Mouse (Mus musculus) heart, embryonic 12.5 days (tissue): Measurements from ENCODE around the gene Efcab8. TPM values are rescaled to one million over a fixed set of nuclear protein-coding genes. Genes with fewer than 3 reads are reported as not detected.
A peak's percentile ranks its signal among the peaks of the same experiment; 100 is the strongest.
"Not testable (repeated sequence)": the region's sequence is repeated elsewhere in the genome, so short reads cannot be mapped to it uniquely, and the experiment has no call there.

Source experiments
- ATAC-seq: fragments of 200-750 bp; cut with Nextera tagmentation; 2 replicates; pipeline ENCODE4 v1.8.0; 2017; ENCODE audit warnings: moderate TSS enrichment, moderate library complexity; ENCODE audit not compliant: insufficient number of reproducible peaks, low FRiP score
- H3K27ac ChIP-seq: fragments of 300-500 bp; sonication (generic); 2 replicates; pipeline ENCODE4 v1.5.1; 2016; ENCODE audit warnings: mild to moderate bottlenecking, moderate library complexity; ENCODE audit not compliant: poor library complexity, severe bottlenecking
- H3K27me3 ChIP-seq: fragments of 300-500 bp; sonication (generic); replicated peaks from 2 replicates; pipeline ENCODE4 v1.6.1; 2016; ENCODE audit warnings: mild to moderate bottlenecking, moderate library complexity
- H3K36me3 ChIP-seq: fragments of 300-500 bp; sonication (generic); 2 replicates; pipeline ENCODE4 v1.6.1; 2016; ENCODE audit warnings: mild to moderate bottlenecking, moderate library complexity
- H3K4me1 ChIP-seq: fragments of 300-500 bp; sonication (generic); replicated peaks from 2 replicates; pipeline ENCODE4 v1.6.1; 2016; ENCODE audit warnings: mild to moderate bottlenecking
- H3K4me2 ChIP-seq: fragments of 300-500 bp; sonication (generic); 2 replicates; pipeline ENCODE4 v1.6.1; 2016; ENCODE audit warnings: mild to moderate bottlenecking, moderate library complexity
- H3K4me3 ChIP-seq: fragments of 300-500 bp; sonication (generic); 2 replicates; pipeline ENCODE4 v1.5.1; 2016; ENCODE audit warnings: mild to moderate bottlenecking
- H3K9ac ChIP-seq: fragments of 300-500 bp; sonication (generic); 2 replicates; pipeline ENCODE4 v1.6.1; 2016; ENCODE audit warnings: mild to moderate bottlenecking, moderate library complexity
- H3K9me3 ChIP-seq: fragments of 300-500 bp; sonication (generic); replicated peaks from 2 replicates; pipeline ENCODE4 v1.6.1; 2016; ENCODE audit warnings: mild to moderate bottlenecking, moderate library complexity
- WGBS: fragments of 180-500 bp; shearing (Covaris S2); methylation state at CpG from one replicate; pipeline ENCODE4 v1.1.7; 2016; 5-methylcytosine and 5-hydroxymethylcytosine counted together
- polyA plus RNA-seq: library from polyadenylated mRNA; unstranded; fragments of >200 nt; fragmentation: Nextera tagmentation; extraction: Ambion mirVana; gene quantifications from 2 replicates; pipeline ENCODE4 v1.2.1, GENCODE M21; 2016

Efcab8 gene
- polyA plus RNA-seq, 1 experiment from 2014 or later = not detected

GRCm38 (mm10) chr2:153778638-153779362, 931 bp upstream of the Efcab8 start:
- Histone ChIP-seq H3K4me1 (peaks cover 10% of the 10 kb centered on the region), H3K9me3 (no peaks in the 10 kb centered on the region), H3K27ac (0 out of 2 replicates have a peak overlapping the region, but pooled peaks have one; percentile 17), H3K36me3 (peaks cover 5% of the 10 kb centered on the region), H3K9ac (peak overlapping the region; percentile 17; the same call in 1 of the 2 replicates), H3K27me3 (no peaks in the 10 kb centered on the region), H3K4me2 (peak overlapping the region; percentile 84), H3K4me3 (peak overlapping the region; percentile 44)
- peak; percentile 84 for ATAC-seq
- 11% methylated on average over 24 of the region's 24 CpGs for WGBS

- H3K27ac ChIP-seq = no peak overlapping the region
- WGBS = 73% methylated on average over 4 of the region's 4 CpGs
These were observed 1.4 kb downstream of the Efcab8 start for GRCm38 (mm10) chr2:153781181-153781580.

GRCm38 (mm10) chr2:153784668-153785067, 4.9 kb downstream of the Efcab8 start:
- Histone ChIP-seq H3K4me1 (no peaks in the 10 kb centered on the region), H3K9ac (no peak overlapping the region), H3K4me2 (no peak overlapping the region), H3K27ac (no peak overlapping the region), H3K27me3 (no peaks in the 10 kb centered on the region), H3K9me3 (no peaks in the 10 kb centered on the region), H3K4me3 (no peak overlapping the region), H3K36me3 (no peaks in the 10 kb centered on the region)
- no peak; the same call in 1 of the 2 replicates for ATAC-seq
- WGBS = 84% methylated on average over 2 of the region's 2 CpGs

More at GRCm38 (mm10) chr2:153781181-153781580, 1.4 kb downstream of the Efcab8 start:
- no peaks in the 10 kb centered on the region for H3K27me3 ChIP-seq
- H3K4me3 ChIP-seq = no peak overlapping the region
- no peak overlapping the region for H3K9ac ChIP-seq
- no peaks in the 10 kb centered on the region for H3K9me3 ChIP-seq
- H3K36me3 ChIP-seq = no peaks in the 10 kb centered on the region
- H3K4me1 ChIP-seq = peaks cover 10% of the 10 kb centered on the region
- ATAC-seq = no peak
- H3K4me2 ChIP-seq = no peak overlapping the region

- H3K9me3 ChIP-seq = no peaks in the 10 kb centered on the region; the same call in 1 of the 2 replicates
- no peak overlapping the region for H3K9ac ChIP-seq
- no peaks in the 10 kb centered on the region for H3K27me3 ChIP-seq
- no peak overlapping the region for H3K27ac ChIP-seq
- H3K4me2 ChIP-seq = no peak overlapping the region
- no peaks in the 10 kb centered on the region for H3K36me3 ChIP-seq
- no peak overlapping the region for H3K4me3 ChIP-seq
- no peak for ATAC-seq
- no peaks in the 10 kb centered on the region for H3K4me1 ChIP-seq
These were observed 13.6 kb downstream of the Efcab8 start for GRCm38 (mm10) chr2:153793366-153793765.

GRCm38 (mm10) chr2:153795090-153795489, 15.4 kb downstream of the Efcab8 start:
- ATAC-seq = peak; percentile 68
- Histone ChIP-seq H3K4me3 (no peak overlapping the region), H3K4me2 (no peak overlapping the region), H3K27me3 (no peaks in the 10 kb centered on the region), H3K4me1 (no peaks in the 10 kb centered on the region), H3K9ac (no peak overlapping the region), H3K9me3 (no peaks in the 10 kb centered on the region; the same call in 1 of the 2 replicates), H3K36me3 (no peaks in the 10 kb centered on the region), H3K27ac (no peak overlapping the region)
- WGBS = 61% methylated on average over 5 of the region's 5 CpGs

GRCm38 (mm10) chr2:153807464-153807863, 27.7 kb downstream of the Efcab8 start:
- not testable (repeated sequence) for ATAC-seq

GRCm38 (mm10) chr2:153808146-153808545, 28.4 kb downstream of the Efcab8 start:
- Histone ChIP-seq H3K9ac (no peak overlapping the region), H3K27me3 (no peaks in the 10 kb centered on the region), H3K36me3 (no peaks in the 10 kb centered on the region), H3K4me3 (no peak overlapping the region), H3K9me3 (no peaks in the 10 kb centered on the region), H3K4me1 (peaks cover 40% of the 10 kb centered on the region), H3K27ac (no peak overlapping the region), H3K4me2 (no peak overlapping the region)
- ATAC-seq = no peak
- WGBS = 71% methylated on average over 8 of the region's 8 CpGs

More at GRCm38 (mm10) chr2:153807464-153807863, 27.7 kb downstream of the Efcab8 start:
- not testable (repeated sequence) for H3K9me3 ChIP-seq, H3K36me3 ChIP-seq, H3K4me3 ChIP-seq, H3K9ac ChIP-seq, H3K27ac ChIP-seq, H3K4me2 ChIP-seq, H3K27me3 ChIP-seq
- peaks cover 40% of the 10 kb centered on the region for H3K4me1 ChIP-seq

GRCm38 (mm10) chr2:153808841-153809240, 29.1 kb downstream of the Efcab8 start:
- H3K27ac ChIP-seq = no peak overlapping the region
- H3K9me3 ChIP-seq = no peaks in the 10 kb centered on the region
- H3K9ac ChIP-seq = no peak overlapping the region
- no peaks in the 10 kb centered on the region for H3K27me3 ChIP-seq
- peaks cover 40% of the 10 kb centered on the region for H3K4me1 ChIP-seq
- no peaks in the 10 kb centered on the region for H3K36me3 ChIP-seq
- WGBS = 53% methylated on average over 6 of the region's 6 CpGs
- no peak for ATAC-seq
- H3K4me3 ChIP-seq = no peak overlapping the region
- no peak overlapping the region for H3K4me2 ChIP-seq

GRCm38 (mm10) chr2:153809921-153810320, 30.2 kb downstream of the Efcab8 start:
- H3K36me3 ChIP-seq = no peaks in the 10 kb centered on the region
- no peak overlapping the region for H3K9ac ChIP-seq
- H3K4me2 ChIP-seq = no peak overlapping the region
- WGBS = 28% methylated on average over 3 of the region's 3 CpGs
- peaks cover 40% of the 10 kb centered on the region for H3K4me1 ChIP-seq
- H3K4me3 ChIP-seq = no peak overlapping the region
- H3K9me3 ChIP-seq = no peaks in the 10 kb centered on the region
- no peak overlapping the region for H3K27ac ChIP-seq
- no peaks in the 10 kb centered on the region for H3K27me3 ChIP-seq
- 0 out of 2 replicates have a peak, but pooled peaks have one; percentile 24 for ATAC-seq

GRCm38 (mm10) chr2:153822005-153822543, 42.3 kb downstream of the Efcab8 start:
- Histone ChIP-seq H3K4me2 (no peak overlapping the region), H3K36me3 (no peaks in the 10 kb centered on the region), H3K27ac (no peak overlapping the region), H3K9me3 (no peaks in the 10 kb centered on the region), H3K27me3 (0 out of 2 replicates have a peak, but pooled peaks cover under 1% of the 10 kb centered on the region), H3K4me1 (peaks cover 4% of the 10 kb centered on the region; the same call in 1 of the 2 replicates), H3K9ac (no peak overlapping the region), H3K4me3 (no peak overlapping the region)
- ATAC-seq = no peak
- 81% methylated on average over 2 of the region's 2 CpGs for WGBS

- 67% methylated on average over 6 of the region's 6 CpGs for WGBS
- Histone ChIP-seq H3K4me3 (no peak overlapping the region), H3K27ac (no peak overlapping the region), H3K9me3 (no peaks in the 10 kb centered on the region), H3K4me1 (peaks cover 4% of the 10 kb centered on the region; the same call in 1 of the 2 replicates), H3K4me2 (no peak overlapping the region), H3K9ac (no peak overlapping the region), H3K36me3 (no peaks in the 10 kb centered on the region), H3K27me3 (0 out of 2 replicates have a peak, but pooled peaks cover 3% of the 10 kb centered on the region)
- ATAC-seq = no peak
These were observed 44.9 kb downstream of the Efcab8 start for GRCm38 (mm10) chr2:153824593-153824992.
